Mouse (Mus musculus) ES-Bruce4 (cell line): ENCODE results near the gene Map4k4. TPM values are rescaled to one million over a fixed set of nuclear protein-coding genes. Genes with fewer than 3 reads are reported as not detected.

Experiments
- H3K27ac ChIP-seq: 2 replicates; pipeline ENCODE4 v1.5.1; 2012; ENCODE audit warnings: low read length, inconsistent platforms; ENCODE audit not compliant: insufficient read depth
- H3K27me3 ChIP-seq: 2 replicates; pipeline ENCODE4 v1.6.1; 2012; ENCODE audit warnings: mild to moderate bottlenecking, low read length, inconsistent platforms; ENCODE audit not compliant: control insufficient read depth, poor library complexity, insufficient read depth, severe bottlenecking
- H3K36me3 ChIP-seq: 2 replicates; pipeline ENCODE4 v1.6.1; 2012; ENCODE audit warnings: inconsistent platforms, mild to moderate bottlenecking, low read length, moderate library complexity; ENCODE audit not compliant: control insufficient read depth, poor library complexity, insufficient read depth, severe bottlenecking
- H3K4me1 ChIP-seq: one replicate; pipeline ENCODE4 v1.8.1; 2011; ENCODE audit warnings: low read length; ENCODE audit not compliant: control insufficient read depth, insufficient read depth
- H3K4me3 ChIP-seq: 2 replicates; pipeline ENCODE4 v1.5.1; 2011; ENCODE audit warnings: low read depth, mild to moderate bottlenecking, low read length
- H3K9ac ChIP-seq: 2 replicates; pipeline ENCODE4 v1.6.1; 2012; ENCODE audit warnings: low read depth, mild to moderate bottlenecking, inconsistent platforms; ENCODE audit not compliant: poor library complexity, severe bottlenecking
- H3K9me3 ChIP-seq: replicated peaks from 2 replicates; pipeline ENCODE4 v1.6.1; 2012; ENCODE audit warnings: mild to moderate bottlenecking, low read length, inconsistent platforms; ENCODE audit not compliant: control insufficient read depth, poor library complexity, insufficient read depth, severe bottlenecking
- CTCF ChIP-seq: IDR thresholded peaks from one replicate; pipeline ENCODE4 v1.8.1; 2011; ENCODE audit warnings: low read depth, low read length
- EP300 ChIP-seq: IDR thresholded peaks from 2 replicates; pipeline ENCODE4 v1.6.1; 2011; ENCODE audit warnings: low read depth, low read length; ENCODE audit not compliant: insufficient read depth
- POLR2A ChIP-seq: IDR thresholded peaks from one replicate; pipeline ENCODE4 v1.8.1; 2011; ENCODE audit warnings: low read length; ENCODE audit not compliant: insufficient read depth
- polyA plus RNA-seq: library from polyadenylated mRNA; stranded (reverse); fragments of >200 nt; gene quantifications from 2 replicates; pipeline ENCODE4 v1.2.4, GENCODE M21; 2011; ENCODE audit warnings: low read depth; ENCODE audit not compliant: missing spikeins, insufficient read depth, insufficient read length

The Map4k4 gene
- polyA plus RNA-seq, 1 experiment, result 308 TPM

- Histone ChIP-seq H3K4me1 (no peaks in the 10 kb centered on the region), H3K36me3 (no peaks in the 10 kb centered on the region), H3K4me3 (no peak overlapping the region), H3K27me3 (no peaks in the 10 kb centered on the region), H3K27ac (no peak overlapping the region), H3K9me3 (no peaks in the 10 kb centered on the region), H3K9ac (no peak overlapping the region)
- TF ChIP-seq CTCF (no peak), EP300 (no peak), POLR2A (no peak)
Measured at GRCm38 (mm10) chr1:40045686-40046085, 145.0 kb downstream of the Map4k4 start.

- H3K36me3 ChIP-seq, result no peaks in the 10 kb centered on the region
- TF ChIP-seq CTCF (no peak), EP300 (no peak), POLR2A (no peak)
- no peaks in the 10 kb centered on the region for H3K4me1 ChIP-seq
Measured at GRCm38 (mm10) chr1:40046600-40046999, 145.9 kb downstream of the Map4k4 start.

GRCm38 (mm10) chr1:40051157-40051556, 150.4 kb downstream of the Map4k4 start:
- Histone ChIP-seq H3K9ac (no peak overlapping the region), H3K27ac (no peak overlapping the region), H3K4me1 (no peaks in the 10 kb centered on the region), H3K4me3 (no peak overlapping the region), H3K9me3 (no peaks in the 10 kb centered on the region), H3K36me3 (no peaks in the 10 kb centered on the region), H3K27me3 (no peaks in the 10 kb centered on the region)
- no peak for TF ChIP-seq CTCF
- no peak for TF ChIP-seq EP300

More at GRCm38 (mm10) chr1:40046600-40046999, 145.9 kb downstream of the Map4k4 start:
- no peak overlapping the region for H3K4me3 ChIP-seq
- H3K9ac ChIP-seq, result no peak overlapping the region
- H3K27me3 ChIP-seq, result no peaks in the 10 kb centered on the region
- no peaks in the 10 kb centered on the region for H3K9me3 ChIP-seq
- no peak overlapping the region for H3K27ac ChIP-seq

DNA sequence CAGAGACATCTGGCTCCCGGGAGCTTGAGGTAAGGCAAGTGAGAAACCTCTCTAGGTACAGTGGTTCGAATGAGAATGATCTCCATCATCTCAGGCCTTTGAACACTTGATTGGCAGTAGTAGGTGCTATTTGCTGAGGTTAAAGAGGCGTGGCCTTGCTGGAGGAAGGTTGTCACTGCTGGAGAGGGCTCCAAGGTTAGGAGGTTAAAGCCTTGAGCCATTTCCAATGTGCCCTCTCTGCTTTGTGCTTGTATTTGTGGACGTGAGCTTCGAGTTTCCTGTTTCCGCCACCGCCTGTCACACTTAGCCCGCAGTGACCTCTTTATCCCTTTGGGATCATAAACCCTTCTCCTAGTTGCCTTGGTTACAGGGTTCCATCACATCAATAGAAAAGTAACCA, 151.4 kb downstream of the Map4k4 start:
- Histone ChIP-seq H3K27ac (no peak overlapping the region), H3K9me3 (no peaks in the 10 kb centered on the region), H3K4me3 (no peak overlapping the region), H3K36me3 (no peaks in the 10 kb centered on the region), H3K27me3 (no peaks in the 10 kb centered on the region), H3K9ac (no peak overlapping the region), H3K4me1 (peaks cover 2% of the 10 kb centered on the region)
- TF ChIP-seq POLR2A (no peak), EP300 (no peak), CTCF (no peak)

DNA sequence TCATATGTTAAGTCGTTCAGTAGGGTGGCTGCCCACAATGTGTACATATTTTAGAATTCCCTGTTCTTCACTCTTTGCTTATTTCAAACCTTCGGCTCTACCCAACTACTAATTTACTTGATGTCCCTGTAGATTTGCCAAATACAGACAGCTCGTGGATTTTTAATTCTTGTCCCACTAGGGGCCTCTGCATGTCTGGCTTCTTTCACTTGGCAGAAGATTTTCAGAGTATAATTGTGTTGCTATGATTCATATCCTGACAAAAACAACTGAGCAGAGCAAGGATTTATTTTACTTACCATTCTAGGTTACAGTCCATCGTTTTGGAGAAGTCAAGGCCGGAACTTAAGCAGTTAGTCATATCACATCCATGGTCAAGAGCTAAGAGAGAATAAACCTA, 152.4 kb downstream of the Map4k4 start:
- Histone ChIP-seq H3K9me3 (no peaks in the 10 kb centered on the region), H3K27me3 (no peaks in the 10 kb centered on the region), H3K9ac (no peak overlapping the region)

GRCm38 (mm10) chr1:40055051-40055450, 154.3 kb downstream of the Map4k4 start:
- peaks cover 4% of the 10 kb centered on the region for H3K4me1 ChIP-seq

More for the DNA sequence above, 152.4 kb downstream of the Map4k4 start:
- no peak overlapping the region for H3K4me3 ChIP-seq
- peaks cover 4% of the 10 kb centered on the region for H3K4me1 ChIP-seq
- no peak overlapping the region for H3K27ac ChIP-seq
- H3K36me3 ChIP-seq, result no peaks in the 10 kb centered on the region
- no peak for TF ChIP-seq EP300
- TF ChIP-seq POLR2A, result no peak
- TF ChIP-seq CTCF, result no peak

More at GRCm38 (mm10) chr1:40055051-40055450, 154.3 kb downstream of the Map4k4 start:
- Histone ChIP-seq H3K9ac (no peak overlapping the region), H3K27me3 (no peaks in the 10 kb centered on the region), H3K27ac (no peak overlapping the region), H3K36me3 (no peaks in the 10 kb centered on the region), H3K4me3 (no peak overlapping the region), H3K9me3 (no peaks in the 10 kb centered on the region)
- TF ChIP-seq POLR2A (no peak), CTCF (no peak), EP300 (no peak)
